Mouse (Mus musculus) layer of hippocampus, adult 8-10 months (tissue): ENCODE data around the gene 1500011B03Rik. TPM values are rescaled to one million over a fixed set of nuclear protein-coding genes. Genes with fewer than 3 reads are reported as not detected.

Experiments used
- DNase-seq, 2 experiments: peaks; one replicate each; pipeline ENCODE4 v3.0.0; 2022; ENCODE audit warnings: low spot score in 2 of 2
- total RNA-seq, 4 experiments: library from RNA; stranded (reverse); gene quantifications; 2 replicates each; pipeline ENCODE4 v1.2.4; 2022

Gene 1500011B03Rik
- total RNA-seq, 4 experiments from 2014 or later: 133 to 155 (median 137) TPM

- DNase-seq: no peak
Observed at GRCm38 (mm10) chr5:114809181-114809756, 14.0 kb downstream of the 1500011B03Rik start.

GRCm38 (mm10) chr5:114808385-114808784 is 14.9 kb downstream of the 1500011B03Rik start:
- DNase-seq: no peak

DNA sequence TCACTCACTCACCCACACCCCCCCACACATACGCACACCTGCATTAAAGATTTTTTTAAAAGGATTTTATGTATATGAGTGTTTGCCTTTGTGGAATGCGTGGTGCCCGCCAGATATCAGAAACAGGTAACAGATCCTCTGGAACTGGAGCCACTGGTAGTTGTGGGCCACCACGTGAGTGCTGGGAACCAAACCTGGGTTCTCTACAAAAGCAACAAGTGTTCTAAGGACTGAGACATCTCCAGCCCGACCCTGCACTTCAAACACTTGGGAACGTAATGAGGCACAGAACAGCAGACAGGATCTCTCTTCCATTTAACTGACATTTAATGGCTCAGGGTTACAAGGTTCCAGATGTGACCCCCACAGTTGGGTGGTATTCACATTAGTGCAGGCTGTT is 15.4 kb downstream of the 1500011B03Rik start:
- DNase-seq: no peak

GRCm38 (mm10) chr5:114807468-114807867 is 15.8 kb downstream of the 1500011B03Rik start:
- DNase-seq: no peak

DNA sequence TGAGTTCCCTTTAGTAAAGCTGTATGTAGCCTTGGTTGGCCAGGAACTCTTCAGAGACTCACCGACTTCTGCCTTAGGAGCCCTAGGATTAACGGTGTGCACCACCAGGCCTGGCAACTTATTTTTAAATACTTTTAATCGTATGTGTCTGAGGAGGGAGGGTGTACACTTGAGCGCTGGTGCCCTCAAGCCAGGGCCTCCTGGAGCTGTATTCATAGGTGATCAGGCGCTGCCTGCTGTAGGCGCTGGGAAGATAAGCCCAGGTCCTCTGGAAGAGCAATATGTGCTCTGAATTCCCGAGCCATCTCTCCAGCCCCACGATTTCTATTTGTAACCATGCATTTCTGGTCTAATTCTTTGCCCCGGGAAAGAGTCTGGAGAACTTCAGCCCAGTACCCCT is 16.2 kb downstream of the 1500011B03Rik start:
- DNase-seq: no peak

- DNase-seq: no peak
Observed at GRCm38 (mm10) chr5:114806636-114807035, 16.6 kb downstream of the 1500011B03Rik start.

- DNase-seq: no peak
Observed at GRCm38 (mm10) chr5:114805436-114806350, 17.6 kb downstream of the 1500011B03Rik start.

- DNase-seq: peak in 1 of 2 experiments; percentile 53
Observed at GRCm38 (mm10) chr5:114804958-114805357, 18.3 kb downstream of the 1500011B03Rik start.

- DNase-seq: no peak
Observed at GRCm38 (mm10) chr5:114804335-114804734, 18.9 kb downstream of the 1500011B03Rik start.

DNA sequence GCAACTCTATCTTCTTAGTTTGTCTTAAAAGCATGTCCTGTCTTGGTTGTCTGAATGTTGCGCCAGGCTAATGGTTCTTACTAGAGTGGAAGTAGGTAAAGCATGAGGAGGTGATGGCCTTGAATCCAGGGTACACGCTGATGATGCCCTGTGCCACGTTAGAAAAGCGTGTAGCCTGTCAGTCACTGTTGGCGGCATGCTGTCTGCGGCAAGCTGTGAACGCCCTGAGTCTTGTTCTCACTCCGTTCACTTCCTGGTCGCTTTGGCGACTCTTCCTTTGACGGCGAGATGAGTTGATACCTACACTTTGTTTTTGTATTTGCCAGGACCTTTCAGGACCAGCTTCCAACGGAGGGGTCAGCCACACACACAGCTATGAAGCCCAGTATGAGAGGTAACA is 20.0 kb downstream of the 1500011B03Rik start:
- no peak for DNase-seq

- no peak for DNase-seq
Observed at GRCm38 (mm10) chr5:114801841-114802240, 21.4 kb downstream of the 1500011B03Rik start.

GRCm38 (mm10) chr5:114801049-114801448 is 22.2 kb downstream of the 1500011B03Rik start:
- no peak for DNase-seq

DNA sequence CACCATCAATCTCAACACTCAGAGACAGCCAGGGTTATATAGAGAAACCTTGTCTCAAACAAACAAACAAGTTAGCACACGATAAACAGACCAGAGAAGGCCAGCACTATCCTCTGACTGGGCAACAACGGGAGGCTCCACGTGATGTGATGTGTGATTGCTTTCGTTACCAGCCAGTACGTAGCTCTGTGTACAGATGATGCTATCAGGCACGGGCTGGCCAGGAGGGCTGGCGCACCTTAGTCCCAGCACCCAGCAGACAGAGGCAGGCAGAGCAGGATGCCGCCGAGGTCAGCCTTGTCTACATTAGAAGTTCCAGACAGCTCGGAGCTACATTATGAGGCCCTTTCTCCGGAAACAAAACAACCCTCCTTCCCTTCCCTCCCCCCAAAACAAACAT is 23.4 kb downstream of the 1500011B03Rik start:
- DNase-seq: no peak

GRCm38 (mm10) chr5:114797253-114797652 is 26.0 kb downstream of the 1500011B03Rik start:
- DNase-seq: no peak

DNA sequence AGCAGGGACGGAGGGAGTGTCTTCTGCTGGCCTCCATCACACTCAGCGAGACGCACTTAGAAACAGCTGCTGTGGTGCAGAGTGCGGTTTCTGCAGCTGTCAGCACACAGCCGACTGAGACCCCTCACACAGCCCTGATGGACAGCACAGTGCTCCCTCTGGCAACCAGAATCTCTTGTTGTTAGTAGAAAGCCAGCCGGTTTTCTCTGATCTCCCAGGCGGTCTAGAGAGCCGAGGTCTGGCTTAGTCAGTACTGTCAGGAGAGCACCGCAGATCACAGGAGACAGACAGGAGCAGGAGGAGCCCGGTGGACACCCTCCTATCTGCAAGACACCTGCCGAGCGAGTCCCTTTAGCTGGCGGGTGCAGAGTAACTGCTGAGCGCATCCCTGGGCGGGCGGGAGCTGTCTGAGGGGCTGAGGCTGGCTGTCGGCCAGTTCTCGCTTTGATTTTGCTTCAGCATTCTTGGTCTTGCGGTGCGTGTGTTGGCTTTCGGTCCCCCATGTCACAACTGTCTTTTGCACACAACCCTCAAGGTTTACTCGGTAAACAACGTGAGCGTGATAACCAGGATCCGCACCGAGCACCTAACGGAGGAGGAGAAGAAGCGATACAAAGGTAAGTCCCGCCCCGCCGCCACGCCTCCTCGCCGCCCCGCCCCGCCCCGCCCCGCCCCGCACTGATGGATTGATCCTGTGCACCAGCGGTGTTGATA is 26.8 kb downstream of the 1500011B03Rik start:
- DNase-seq: no peak

DNA sequence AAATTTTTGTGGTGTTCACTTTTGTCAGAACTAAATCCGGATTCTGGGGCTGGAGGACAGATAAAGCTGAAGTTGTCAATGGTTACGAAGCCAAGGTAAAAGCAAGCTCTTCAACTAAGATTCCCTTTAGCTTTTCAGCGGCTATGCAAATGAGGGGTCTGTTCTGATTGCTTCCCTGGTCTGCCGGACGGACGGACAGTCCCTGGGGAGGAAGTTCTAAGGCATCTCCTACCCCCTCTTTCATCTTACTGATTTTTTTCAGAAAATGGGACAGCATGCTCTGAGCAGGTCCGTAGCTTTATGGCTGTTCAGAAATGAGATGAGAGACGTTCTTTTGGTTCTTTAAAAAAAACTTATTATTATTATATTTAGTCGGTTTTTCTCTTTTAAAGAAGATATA is 27.6 kb downstream of the 1500011B03Rik start:
- no peak for DNase-seq

- no peak for DNase-seq
Observed at GRCm38 (mm10) chr5:114795231-114795630, 28.0 kb downstream of the 1500011B03Rik start.

DNA sequence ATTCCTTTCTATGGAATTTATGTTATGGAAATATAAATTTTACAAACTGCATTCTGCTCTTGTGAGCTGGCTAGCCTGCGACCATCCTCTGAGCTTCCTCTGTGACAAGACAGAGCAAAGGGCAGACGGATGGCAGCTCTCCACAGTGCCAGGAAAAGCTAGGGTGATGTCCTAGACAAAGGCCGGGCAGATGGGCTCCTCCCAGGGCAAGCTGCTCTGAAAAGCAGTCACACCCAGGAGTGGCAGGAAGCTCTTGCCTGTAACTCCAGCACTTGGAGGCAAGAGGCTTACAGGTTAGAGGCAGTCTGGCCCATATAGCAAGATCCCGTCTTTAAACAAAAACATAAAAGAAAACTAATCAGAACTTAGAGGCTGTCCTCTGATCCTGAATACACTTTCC is 28.7 kb downstream of the 1500011B03Rik start:
- no peak for DNase-seq

GRCm38 (mm10) chr5:114793317-114793716 is 30.0 kb downstream of the 1500011B03Rik start:
- DNase-seq: peak; percentile 43 to 61

GRCm38 (mm10) chr5:114785196-114785595 is 38.1 kb downstream of the 1500011B03Rik start:
- no peak for DNase-seq

GRCm38 (mm10) chr5:114784622-114785165 is 38.6 kb downstream of the 1500011B03Rik start:
- no peak for DNase-seq
